Mouse (Mus musculus): ENCODE measurements around the gene Prr7.

DNA sequence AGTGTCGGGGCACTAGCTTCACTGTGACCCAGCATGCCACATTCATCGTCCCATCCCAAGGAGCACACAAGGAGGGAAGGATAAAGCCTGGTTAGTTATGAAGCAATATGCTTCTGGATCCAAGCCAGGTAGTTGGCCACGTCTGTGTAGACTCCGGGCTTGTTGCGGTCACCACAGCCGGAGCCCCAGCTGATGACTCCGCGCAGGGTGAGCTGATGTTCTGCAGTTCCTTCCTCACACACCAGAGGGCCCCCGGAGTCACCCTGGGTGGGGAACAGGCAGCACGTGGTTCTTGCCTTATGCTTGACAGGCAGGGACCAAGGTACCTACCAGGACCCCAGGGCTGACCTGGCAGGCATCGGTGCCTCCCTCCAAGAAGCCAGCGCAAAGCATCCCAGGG is 46.1 kb upstream of the Prr7 start:
- peak; percentile 77 for TF ChIP-seq CTCF (IDR thresholded peaks at IDR 0.05; ENCODE audit: control insufficient read depth, insufficient read depth, insufficient read length)
- TF ChIP-seq FOSL1 (IDR thresholded peaks at IDR 0.05; ENCODE audit: insufficient read depth, low read length, poor library complexity, severe bottlenecking) = no peak
- TF ChIP-seq MAX (IDR thresholded peaks at IDR 0.05) = peak; percentile 93
- TF ChIP-seq MYOD1 (IDR thresholded peaks at IDR 0.05; ENCODE audit: control insufficient read depth, insufficient read length, low read depth) = no peak
- peak; percentile 89 for TF ChIP-seq USF1 (IDR thresholded peaks at IDR 0.05; ENCODE audit: low read depth)
- no peak for TF ChIP-seq MYOG (IDR thresholded peaks at IDR 0.05; ENCODE audit: control insufficient read depth, extremely low read depth, insufficient read length)
